Mouse (Mus musculus): ENCODE results near the gene Flrt1.

GRCm38 (mm10) chr19:7122698-7123306 is 17.3 kb upstream of the Flrt1 start:
- TF ChIP-seq RAD21 (IDR thresholded peaks at IDR 0.05; ENCODE audit: low read depth, low read length) (no peak), CTCF (conservative IDR thresholded peaks at IDR 0.05 in 1 of 2, IDR thresholded peaks at IDR 0.05 in 1 of 2; ENCODE audit: low read depth in 2 of 2, low read length in 2 of 2) (no peak), MAZ (IDR thresholded peaks at IDR 0.05; ENCODE audit: low read depth, low read length) (no peak), ETS1 (conservative IDR thresholded peaks at IDR 0.05; ENCODE audit: low read depth, low read length) (no peak), POLR2AphosphoS2 (IDR thresholded peaks at IDR 0.05; ENCODE audit: low read depth, low read length) (no peak), UBTF (IDR thresholded peaks at IDR 0.05; ENCODE audit: low read depth, low read length) (no peak)

Measured in CH12.LX (cell line).